Mouse (Mus musculus) gastrocnemius, adult 2 months (tissue): Measurements from ENCODE around the gene Ovol1. TPM values are rescaled to one million over a fixed set of nuclear protein-coding genes. Genes with fewer than 3 reads are reported as not detected.

Experiments
- DNase-seq: peaks from one replicate; pipeline ENCODE4 v3.0.0; 2022
- H3K27ac ChIP-seq: fragments of 200-600 bp; 2 replicates; pipeline ENCODE4 v1.8.1; 2022; ENCODE audit warnings: mild to moderate bottlenecking
- H3K4me3 ChIP-seq: fragments of 200-600 bp; 2 replicates; pipeline ENCODE4 v1.8.1; 2022; ENCODE audit warnings: mild to moderate bottlenecking, moderate library complexity
- CTCF ChIP-seq: fragments of 200-600 bp; IDR thresholded peaks from 2 replicates; pipeline ENCODE4 v1.8.1; 2022; ENCODE audit warnings: antibody characterized with exemption, mild to moderate bottlenecking, moderate library complexity
- intact Hi-C: fragments of 180-260 bp; cut with DNase I; formaldehyde crosslinking; loops from one replicate; pipeline ENCODE4 v1.15.1; 2025
- total RNA-seq, 2 experiments: library from RNA; stranded (reverse); gene quantifications; 2 replicates each; pipeline ENCODE4 v1.2.3; 2021

Ovol1 gene
- total RNA-seq, 2 experiments from 2014 or later, result not detected

GRCm38 (mm10) chr19:5532520-5532919, 27.9 kb downstream of the Ovol1 start:
- no peak overlapping the region for H3K4me3 ChIP-seq
- no peak for TF ChIP-seq CTCF
- intact Hi-C loops, result no loop called here
- H3K27ac ChIP-seq, result no peak overlapping the region
- no peak for DNase-seq

- TF ChIP-seq CTCF, result no peak
- intact Hi-C loops, result no loop called here
- Histone ChIP-seq H3K4me3 (peak overlapping the region; percentile 64), H3K27ac (no peak overlapping the region)
- no peak for DNase-seq
Measured at GRCm38 (mm10) chr19:5530138-5530524, 30.3 kb downstream of the Ovol1 start.

- peak; percentile 98 for TF ChIP-seq CTCF
- peak; percentile 98 for DNase-seq
- peak overlapping the region; percentile 43 for H3K27ac ChIP-seq
- H3K4me3 ChIP-seq, result peak overlapping the region; percentile 64
- intact Hi-C loops, result loop anchor here (1.0 kb wide), 1 partner anchor 39 kb away; the partner anchor contains the start of gene Ap5b1
Measured at GRCm38 (mm10) chr19:5529325-5530137, 30.9 kb downstream of the Ovol1 start.

- intact Hi-C loops, result no loop called here
- H3K27ac ChIP-seq, result peak overlapping the region; percentile 35; the same call in 1 of the 2 replicates
- no peak for TF ChIP-seq CTCF
- no peak overlapping the region for H3K4me3 ChIP-seq
- peak; percentile 40 for DNase-seq
Measured at GRCm38 (mm10) chr19:5525204-5525603, 35.2 kb downstream of the Ovol1 start.

GRCm38 (mm10) chr19:5518721-5519120, 41.7 kb downstream of the Ovol1 start:
- Histone ChIP-seq H3K4me3 (no peak overlapping the region), H3K27ac (no peak overlapping the region)
- no peak for TF ChIP-seq CTCF
- intact Hi-C loops, result no loop called here
- DNase-seq, result no peak

GRCm38 (mm10) chr19:5516906-5517505, 43.4 kb downstream of the Ovol1 start:
- TF ChIP-seq CTCF, result peak; percentile 7; the same call in 1 of the 2 replicates

GRCm38 (mm10) chr19:5515840-5516777, 44.3 kb downstream of the Ovol1 start:
- DNase-seq, result no peak
- Histone ChIP-seq H3K27ac (no peak overlapping the region), H3K4me3 (no peak overlapping the region)
- TF ChIP-seq CTCF, result no peak; the same call in 1 of the 2 replicates
- intact Hi-C loops, result no loop called here

More at GRCm38 (mm10) chr19:5516906-5517505, 43.4 kb downstream of the Ovol1 start:
- intact Hi-C loops, result no loop called here
- no peak for DNase-seq
- Histone ChIP-seq H3K4me3 (no peak overlapping the region), H3K27ac (no peak overlapping the region)

GRCm38 (mm10) chr19:5513005-5513349, 47.5 kb downstream of the Ovol1 start:
- no peak for DNase-seq
- Histone ChIP-seq H3K27ac (no peak overlapping the region), H3K4me3 (no peak overlapping the region)
- intact Hi-C loops, result no loop called here
- TF ChIP-seq CTCF, result no peak

GRCm38 (mm10) chr19:5512091-5513004, 48.1 kb downstream of the Ovol1 start:
- H3K27ac ChIP-seq, result peak overlapping the region; percentile 44
- intact Hi-C loops, result no loop called here
- peak overlapping the region; percentile 35 for H3K4me3 ChIP-seq
- no peak for TF ChIP-seq CTCF
- no peak for DNase-seq

GRCm38 (mm10) chr19:5511074-5511632, 49.3 kb downstream of the Ovol1 start:
- intact Hi-C loops, result loop anchor here (2.0 kb wide), 1 partner anchor 20 kb away; the partner anchor contains the start of gene Cfl1
- Histone ChIP-seq H3K4me3 (peak overlapping the region; percentile 93), H3K27ac (peak overlapping the region; percentile 89)
- no peak for TF ChIP-seq CTCF
- DNase-seq, result no peak
